Mouse (Mus musculus) gonadal fat pad, adult 2 months (tissue): Measurements from ENCODE around the gene Fam219a. TPM values are rescaled to one million over a fixed set of nuclear protein-coding genes. Genes with fewer than 3 reads are reported as not detected.

Experiments used
- DNase-seq: peaks from one replicate; pipeline ENCODE4 v3.0.0-alpha.2; 2012; ENCODE audit warnings: low read depth
- polyA plus RNA-seq: library from polyadenylated mRNA; depleted of rRNA; stranded (reverse); fragments of >200 nt; gene quantifications from 2 replicates; pipeline ENCODE4 v1.2.3, GENCODE M21; 2012; rRNA removed

Fam219a gene
- polyA plus RNA-seq: 16.5 and 22.6 TPM in 2 replicates

DNA sequence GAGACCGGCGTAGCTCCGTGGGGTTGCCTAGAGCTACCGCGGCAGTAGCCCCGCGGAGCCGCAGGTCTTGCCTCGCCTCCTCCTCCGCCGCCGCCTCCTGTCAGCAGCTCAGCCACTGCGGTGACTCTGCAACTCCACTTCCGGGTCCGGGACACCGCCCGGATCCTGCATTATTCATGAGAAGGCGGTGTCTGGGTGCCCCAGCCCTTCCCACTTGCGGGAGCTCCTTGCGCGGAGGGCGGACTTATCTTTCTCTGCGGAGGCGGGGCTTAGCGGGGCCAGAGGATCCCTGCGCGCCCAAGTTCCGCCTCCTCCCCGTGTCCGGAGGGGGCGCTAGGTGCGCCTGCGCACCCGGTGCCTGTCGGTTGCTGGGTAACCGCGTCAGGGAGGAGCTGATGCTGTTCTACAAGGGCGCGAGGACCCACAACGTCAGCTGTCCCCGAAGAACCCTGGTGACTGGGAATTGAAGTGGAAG, at the start of gene Fam219a, which contains the start of gene Dnaic1:
Gene Fam219a, minus strand, starts transcription at position 128 of the 475 bp plus-strand sequence.
Gene Dnaic1, plus strand, starts transcription at position 365 of the 475 bp plus-strand sequence.
- peak; percentile 79 for DNase-seq

DNA sequence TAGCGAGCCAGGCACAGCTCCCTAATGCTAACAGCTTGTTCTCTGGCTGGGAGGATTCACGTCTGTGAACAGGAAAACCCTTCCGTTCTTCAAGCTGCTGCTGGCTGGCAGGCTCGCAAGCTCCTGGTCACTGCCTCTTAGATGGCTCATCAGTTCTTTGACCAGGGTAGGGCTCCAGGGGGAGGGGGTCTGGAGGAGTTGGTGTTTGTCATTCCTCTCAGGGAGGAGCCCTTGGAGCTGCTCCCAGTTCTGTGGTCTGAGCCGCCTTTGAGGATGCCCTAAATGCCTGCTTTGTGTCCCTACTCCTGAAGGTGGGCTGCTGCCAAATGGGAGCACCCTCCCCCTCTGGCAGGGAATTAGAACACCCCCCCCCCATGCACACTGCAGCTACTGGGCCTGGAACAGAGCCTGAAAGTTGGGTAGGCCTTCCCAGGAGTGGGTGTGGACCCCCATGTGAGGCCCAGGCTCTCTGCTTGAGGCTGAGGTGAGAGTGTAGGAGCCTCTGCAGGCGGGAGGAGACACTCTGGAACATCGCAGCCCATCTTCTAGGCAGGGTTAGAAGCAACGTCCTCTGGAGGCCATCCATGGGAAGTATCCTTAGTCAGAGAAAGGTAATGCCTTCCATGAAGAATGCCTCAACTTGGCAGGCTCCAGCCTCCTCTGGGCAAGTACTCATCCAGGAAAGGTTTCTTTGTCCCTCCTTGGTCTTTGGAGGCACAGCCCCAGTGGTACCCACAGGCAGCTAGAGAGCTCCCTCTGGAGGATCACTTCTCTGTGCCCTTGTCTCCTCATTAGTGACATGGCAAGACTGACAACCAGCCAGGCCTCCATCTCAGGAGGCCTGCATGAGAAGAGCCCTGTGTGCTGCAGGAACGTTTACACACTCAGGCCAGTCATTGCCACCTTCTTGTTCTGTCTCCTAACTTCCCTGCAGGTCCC, 46.6 kb upstream of the Fam219a start:
- no peak for DNase-seq

GRCm38 (mm10) chr4:41614156-41614555, 44.8 kb upstream of the Fam219a start:
- no peak for DNase-seq

DNA sequence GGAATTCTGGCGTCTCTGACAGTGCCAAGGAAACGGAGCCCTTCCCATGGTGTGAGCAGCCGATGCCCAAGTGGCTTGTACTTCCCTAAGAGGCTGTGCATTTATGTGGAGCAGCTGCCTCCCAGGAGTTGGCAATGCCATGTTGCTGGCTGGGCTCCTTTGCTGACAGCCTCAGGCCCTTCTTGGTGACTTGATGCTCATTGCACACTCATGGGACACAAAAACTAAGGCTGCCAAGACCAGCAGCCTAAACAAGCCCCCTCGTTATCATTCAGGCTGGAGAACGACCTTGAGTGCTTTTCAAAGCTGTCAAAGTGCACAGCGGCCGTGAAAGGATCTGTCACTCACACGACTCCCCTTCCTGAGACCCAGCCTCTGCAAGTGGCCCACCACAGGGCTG, 42.8 kb upstream of the Fam219a start:
- no peak for DNase-seq

DNA sequence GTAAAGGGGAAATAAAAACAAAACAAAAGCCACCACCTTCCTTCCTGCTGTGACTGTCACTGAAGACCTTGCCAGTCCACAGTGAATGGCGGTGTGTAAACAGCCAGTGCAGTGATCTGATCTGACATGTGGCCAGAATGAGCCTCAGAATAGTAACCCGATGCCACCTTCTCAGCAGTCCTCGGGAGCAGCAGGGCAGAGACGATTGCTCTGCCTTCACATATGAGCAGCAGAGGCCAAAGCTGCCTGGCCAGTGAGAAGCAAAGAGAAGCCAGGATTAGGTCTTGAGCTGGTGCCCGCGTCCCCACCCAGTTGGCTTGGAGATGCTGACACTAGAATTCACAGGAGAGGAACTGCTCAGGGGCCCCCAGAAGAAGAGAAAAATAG, 41.2 kb upstream of the Fam219a start:
- DNase-seq: no peak

GRCm38 (mm10) chr4:41609681-41610593, 40.6 kb upstream of the Fam219a start:
- DNase-seq: no peak

GRCm38 (mm10) chr4:41606784-41607183, 37.4 kb upstream of the Fam219a start:
- no peak for DNase-seq

- DNase-seq: no peak
Observed at GRCm38 (mm10) chr4:41604476-41605396, 35.4 kb upstream of the Fam219a start.

DNA sequence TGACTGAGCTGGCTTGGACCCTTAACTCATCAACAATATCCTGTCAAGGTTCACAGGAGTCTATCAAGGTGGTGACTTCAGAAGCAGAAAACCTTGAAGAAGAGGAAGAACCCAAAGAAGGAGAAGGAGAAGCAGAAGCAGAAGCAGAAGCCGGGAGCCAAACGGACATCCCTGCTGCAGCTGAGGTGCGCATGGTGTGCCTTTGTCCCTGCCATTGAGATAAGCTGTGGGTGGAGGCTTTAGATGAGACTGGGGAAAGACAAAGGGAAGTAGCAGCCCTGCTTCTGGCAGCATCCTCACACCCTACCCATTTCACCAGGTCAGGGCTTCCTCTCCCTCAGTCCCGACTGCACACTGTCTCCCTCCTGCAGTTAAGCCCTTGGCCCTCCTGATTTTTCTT, 33.5 kb upstream of the Fam219a start:
- no peak for DNase-seq

GRCm38 (mm10) chr4:41583353-41583752, 14.0 kb upstream of the Fam219a start:
- no peak for DNase-seq

GRCm38 (mm10) chr4:41575914-41576313, 6.6 kb upstream of the Fam219a start:
- no peak for DNase-seq

- no peak for DNase-seq
Observed at GRCm38 (mm10) chr4:41573492-41573891, 4.2 kb upstream of the Fam219a start.

GRCm38 (mm10) chr4:41571490-41571889, 2.2 kb upstream of the Fam219a start:
- DNase-seq: no peak

DNA sequence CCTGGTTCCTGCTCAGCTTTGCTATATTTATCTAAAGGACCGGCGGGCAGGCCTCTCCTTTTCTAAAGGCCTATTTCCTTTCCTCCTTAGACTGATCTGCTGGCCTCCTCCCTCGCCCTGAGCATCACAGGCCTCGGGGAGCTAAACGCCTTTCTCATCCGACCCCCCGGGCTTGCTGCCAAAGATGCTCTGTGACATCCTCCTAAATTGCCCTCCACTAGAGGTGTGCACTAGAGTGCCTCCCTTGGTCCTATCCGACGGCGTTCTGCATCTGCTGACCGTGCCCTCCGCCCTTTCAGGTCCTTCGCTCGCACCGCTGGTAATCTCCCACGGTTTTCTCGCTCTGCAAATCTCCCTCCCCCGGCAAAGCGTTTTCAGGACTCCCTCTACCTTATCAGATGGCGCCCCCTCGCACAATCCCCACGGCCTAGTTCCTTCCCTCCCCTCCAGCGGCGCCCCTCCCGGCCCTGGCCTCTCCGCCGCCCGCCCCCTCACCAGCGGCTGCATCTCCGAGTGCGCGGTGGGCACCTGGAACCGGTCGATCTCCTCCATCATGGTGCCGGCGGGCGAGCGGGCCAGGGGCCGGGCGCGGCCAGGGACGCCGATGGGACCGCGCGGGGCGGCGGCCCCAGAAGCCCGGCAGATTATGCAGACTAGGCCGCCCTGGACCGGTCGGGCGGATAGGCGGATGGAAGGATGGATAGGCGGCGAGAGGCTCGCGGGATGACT, 492 bp downstream of the Fam219a start:
- DNase-seq: no peak

DNA sequence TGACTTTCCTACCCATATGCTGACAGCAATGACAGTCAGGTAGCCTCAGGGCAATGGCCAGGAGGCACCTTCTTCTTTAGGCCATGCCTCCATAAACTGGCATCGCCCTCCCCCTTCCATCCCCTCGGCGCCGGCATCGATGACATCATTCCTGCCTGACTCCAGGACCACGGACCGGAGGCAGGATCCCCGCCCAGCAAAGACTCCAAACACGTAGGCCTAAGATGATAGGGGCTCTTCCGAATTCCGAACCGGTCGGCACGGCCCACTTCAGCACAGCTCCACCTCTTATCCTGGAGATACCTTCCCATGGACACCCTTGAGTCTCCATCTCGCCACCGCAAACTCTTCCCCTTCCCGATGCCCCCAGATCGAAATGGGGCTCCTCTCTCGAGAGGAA, 1.1 kb downstream of the Fam219a start:
- DNase-seq: no peak

GRCm38 (mm10) chr4:41566123-41566522, 3.2 kb downstream of the Fam219a start:
- no peak for DNase-seq

GRCm38 (mm10) chr4:41563297-41563696, 6.0 kb downstream of the Fam219a start:
- no peak for DNase-seq

DNA sequence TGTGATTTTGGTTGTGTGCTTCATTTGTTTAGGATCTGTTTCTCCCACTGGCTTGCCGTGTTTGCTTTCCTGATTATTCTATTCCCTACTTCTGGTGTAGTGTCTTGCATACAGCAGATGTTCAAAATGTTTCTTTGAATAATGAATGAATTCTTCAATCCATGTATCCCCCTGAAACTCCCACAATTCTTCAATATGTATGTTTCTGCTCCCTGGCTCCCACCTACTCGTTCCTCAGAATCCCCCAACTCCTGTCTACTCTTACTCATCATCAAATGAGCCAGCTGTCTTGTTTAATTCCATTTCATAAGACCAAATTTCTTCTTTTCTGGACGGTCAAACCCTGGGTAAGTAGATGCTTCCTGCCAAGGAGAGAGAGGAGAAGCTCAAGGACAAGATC, 12.2 kb downstream of the Fam219a start:
- DNase-seq: no peak

DNA sequence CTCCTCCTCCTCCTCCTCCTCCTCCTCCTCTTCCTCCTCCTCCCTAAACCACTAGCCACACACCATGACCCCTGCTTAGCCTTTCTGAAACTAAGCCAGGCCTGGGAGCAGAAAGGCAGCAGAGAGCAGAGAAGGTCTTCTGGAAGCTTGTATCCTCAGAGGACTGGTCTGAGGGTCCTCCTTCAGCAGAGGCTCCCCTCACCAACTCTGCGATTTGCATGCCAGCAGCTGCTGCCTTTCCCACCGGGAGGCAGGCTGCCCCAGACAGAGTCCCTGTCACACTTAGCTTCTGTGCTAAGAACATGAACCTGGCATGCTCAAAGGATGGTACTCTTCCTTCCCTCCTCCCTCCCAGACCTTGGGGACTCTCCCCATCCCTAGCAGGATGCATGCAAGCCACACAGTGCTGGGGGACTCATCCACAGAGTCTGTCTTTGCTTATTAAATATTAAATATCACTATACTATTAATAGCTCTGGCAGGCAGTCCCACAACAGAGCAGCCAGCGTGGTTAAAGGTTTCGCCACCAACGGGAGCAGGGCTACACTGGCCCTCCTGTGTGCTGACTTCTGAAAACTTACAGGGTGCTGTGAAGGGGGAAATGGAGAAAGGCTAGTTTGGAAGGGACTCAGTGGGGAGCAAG, 12.9 kb downstream of the Fam219a start:
- DNase-seq: no peak
